Mouse (Mus musculus) liver, postnatal 0 days (tissue): ENCODE data around the gene Npnt. TPM values are rescaled to one million over a fixed set of nuclear protein-coding genes. Genes with fewer than 3 reads are reported as not detected.

Experiments used
- ATAC-seq: fragments of 200-750 bp; cut with Nextera tagmentation; 2 replicates; pipeline ENCODE4 v1.8.0; 2017; ENCODE audit warnings: mild to moderate bottlenecking, moderate library complexity
- DNase-seq: peaks from one replicate; pipeline ENCODE4 v3.0.0-alpha.2; 2016
- H3K27ac ChIP-seq: fragments of 300-500 bp; sonication (generic); 2 replicates; pipeline ENCODE4 v1.5.1; 2014; ENCODE audit warnings: antibody characterized with exemption, moderate library complexity, mild to moderate bottlenecking, low read depth
- H3K27me3 ChIP-seq: fragments of 300-500 bp; sonication (generic); 2 replicates; pipeline ENCODE4 v1.6.1; 2014; ENCODE audit warnings: low read length, control low read depth, mixed read lengths; ENCODE audit not compliant: insufficient read depth
- H3K36me3 ChIP-seq: fragments of 300-500 bp; sonication (generic); replicated peaks from 2 replicates; pipeline ENCODE4 v1.6.1; 2014; ENCODE audit warnings: mild to moderate bottlenecking, control low read depth, low read length, moderate library complexity, mixed read lengths; ENCODE audit not compliant: insufficient read depth
- H3K4me1 ChIP-seq: fragments of 300-500 bp; sonication (generic); 2 replicates; pipeline ENCODE4 v1.6.1; 2014; ENCODE audit warnings: antibody characterized with exemption, mild to moderate bottlenecking, control low read depth; ENCODE audit not compliant: insufficient read depth
- H3K4me2 ChIP-seq: fragments of 300-500 bp; sonication (generic); 2 replicates; pipeline ENCODE4 v1.6.1; 2014; ENCODE audit warnings: low read depth, mild to moderate bottlenecking, low read length, moderate library complexity, mixed read lengths
- H3K4me3 ChIP-seq: fragments of 300-500 bp; sonication (generic); 2 replicates; pipeline ENCODE4 v1.5.1; 2014; ENCODE audit warnings: low read depth, low read length
- H3K9ac ChIP-seq: fragments of 300-500 bp; sonication (generic); replicated peaks from 2 replicates; pipeline ENCODE4 v1.6.1; 2014; ENCODE audit warnings: mild to moderate bottlenecking, moderate library complexity
- H3K9me3 ChIP-seq: fragments of 300-500 bp; sonication (generic); 2 replicates; pipeline ENCODE4 v1.6.1; 2016; ENCODE audit warnings: mild to moderate bottlenecking, control low read depth, low read length, mixed read lengths
- CTCF ChIP-seq: sonication (generic); IDR thresholded peaks from 2 replicates; pipeline ENCODE4 v1.5.1; 2016; ENCODE audit warnings: antibody characterized with exemption, low read depth
- EP300 ChIP-seq: IDR thresholded peaks from 2 replicates; pipeline ENCODE4 v1.6.1; 2016; ENCODE audit warnings: antibody characterized with exemption, low read depth, mild to moderate bottlenecking
- WGBS: fragments of 180-500 bp; shearing (Covaris S2); extraction: QIAGEN DNeasy Blood & Tissue Kit; methylation state at CpG from one replicate; pipeline ENCODE4 v1.1.7; 2014; ENCODE audit not compliant: insufficient replicate concordance; 5-methylcytosine and 5-hydroxymethylcytosine counted together
- polyA plus RNA-seq: library from polyadenylated mRNA; unstranded; fragments of >200 nt; fragmentation: Nextera tagmentation; extraction: Ambion mirVana; gene quantifications from 2 replicates; pipeline ENCODE4 v1.2.1, GENCODE M21; 2015

The Npnt gene
- polyA plus RNA-seq, 1 experiment from 2014 or later: 10.4 TPM

DNA sequence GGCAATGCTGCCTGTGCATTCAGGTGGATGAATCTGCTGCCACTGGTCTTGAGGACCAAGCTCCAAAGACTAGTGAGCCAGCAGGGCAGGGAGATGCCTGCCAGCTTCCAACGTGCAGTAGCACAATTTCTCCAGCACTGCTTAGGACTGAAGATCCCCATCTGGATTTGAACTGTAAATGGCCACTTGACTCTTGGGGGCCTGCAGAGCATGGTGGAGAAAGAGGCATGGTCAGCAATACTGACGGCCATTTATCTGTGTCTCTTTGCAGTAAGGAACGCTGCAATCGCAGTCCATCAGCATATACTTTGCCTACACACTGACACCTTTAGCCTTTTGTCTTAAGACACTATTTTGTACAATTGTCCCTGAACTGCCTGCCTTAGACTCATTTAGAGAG is 113.0 kb downstream of the Npnt start:
- Histone ChIP-seq H3K27me3 (no peaks in the 10 kb centered on the region), H3K4me3 (no peak overlapping the region), H3K4me1 (no peaks in the 10 kb centered on the region), H3K9ac (no peak overlapping the region), H3K27ac (no peak overlapping the region), H3K4me2 (no peak overlapping the region), H3K36me3 (peaks cover 8% of the 10 kb centered on the region), H3K9me3 (no peaks in the 10 kb centered on the region)
- WGBS: 87% methylated on average over 4 of the region's 4 CpGs
- TF ChIP-seq EP300 (no peak), CTCF (no peak)
- DNase-seq: no peak
- ATAC-seq: no peak

DNA sequence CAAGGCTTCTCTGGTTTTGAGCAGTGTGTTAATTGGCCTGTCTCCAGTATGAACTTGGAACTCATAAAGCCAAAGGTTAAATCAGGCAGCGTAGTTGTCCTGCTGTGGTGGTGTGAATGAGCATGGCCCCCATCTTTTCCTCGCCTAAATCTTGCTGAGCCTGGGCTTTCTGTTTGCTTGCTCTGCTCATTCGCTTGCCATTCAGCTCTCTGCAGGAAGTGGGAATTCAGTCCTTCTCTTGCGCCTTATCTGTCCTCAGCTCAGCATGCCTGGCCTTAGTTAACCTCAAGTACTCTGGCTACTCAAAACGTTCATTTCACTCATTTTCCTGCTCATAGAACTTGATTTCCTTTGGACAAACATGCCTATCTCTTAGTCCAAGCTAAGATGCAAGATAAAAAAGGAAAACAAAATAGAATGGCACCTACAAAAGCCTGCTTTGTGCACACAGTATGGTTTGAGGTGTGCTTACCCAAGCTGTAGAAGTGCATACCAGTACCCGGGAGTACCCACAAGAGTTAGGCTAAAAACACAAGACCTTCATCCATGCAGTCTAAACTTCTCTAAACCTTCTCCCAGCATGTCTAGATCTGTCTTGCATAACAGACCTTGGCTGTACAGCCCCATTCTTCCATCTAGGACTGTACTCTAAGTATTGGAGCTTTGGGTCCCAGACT is 114.8 kb downstream of the Npnt start:
- H3K36me3 ChIP-seq: peaks cover 6% of the 10 kb centered on the region
- H3K4me1 ChIP-seq: no peaks in the 10 kb centered on the region
- no peaks in the 10 kb centered on the region for H3K9me3 ChIP-seq
- H3K4me2 ChIP-seq: no peak overlapping the region
- TF ChIP-seq EP300 (no peak), CTCF (no peak)
- no peak overlapping the region for H3K9ac ChIP-seq
- H3K27ac ChIP-seq: no peak overlapping the region
- H3K27me3 ChIP-seq: no peaks in the 10 kb centered on the region
- no peak overlapping the region for H3K4me3 ChIP-seq
- WGBS: 57% methylated on average over 6 of the region's 6 CpGs
- ATAC-seq (no peak), DNase-seq (no peak)

Other genes with a start within 250 kb of the Npnt start
- gene Ints12, start 141.5 kb upstream of the Npnt start, polyA plus RNA-seq: 7.9 and 9.0 TPM in 2 replicates
- 1.4 and 1.6 TPM in 2 replicates for gene Gstcd, start 141.7 kb upstream of the Npnt start, polyA plus RNA-seq